Mouse (Mus musculus) heart, adult 2 months (tissue): ENCODE results near the gene Comtd1. TPM values are rescaled to one million over a fixed set of nuclear protein-coding genes. Genes with fewer than 3 reads are reported as not detected.

Experiments
- DNase-seq, 2 experiments: peaks; one replicate each; pipeline ENCODE4 v3.0.0; 2021
- H3K27ac ChIP-seq: fragments of 200-600 bp; 2 replicates; pipeline ENCODE4 v1.8.1; 2022
- H3K27me3 ChIP-seq: fragments of 200-500 bp; 2 replicates; pipeline ENCODE4 v1.6.1; 2012; ENCODE audit warnings: mild to moderate bottlenecking, low read length, inconsistent platforms, mixed read lengths; ENCODE audit not compliant: control insufficient read depth, insufficient read depth
- H3K36me3 ChIP-seq: fragments of 200-500 bp; 2 replicates; pipeline ENCODE4 v1.6.1; 2012; ENCODE audit warnings: low read length, inconsistent platforms; ENCODE audit not compliant: control insufficient read depth, insufficient read depth
- H3K4me1 ChIP-seq: fragments of 200-500 bp; 2 replicates; pipeline ENCODE4 v1.6.1; 2011; ENCODE audit warnings: low read length; ENCODE audit not compliant: control insufficient read depth, insufficient read depth
- H3K4me3 ChIP-seq: fragments of 200-600 bp; 2 replicates; pipeline ENCODE4 v1.8.1; 2022
- H3K79me2 ChIP-seq: fragments of 200-500 bp; replicated peaks from 2 replicates; pipeline ENCODE4 v1.6.1; 2012; ENCODE audit warnings: mild to moderate bottlenecking, inconsistent platforms, low read length, moderate library complexity, mixed read lengths; ENCODE audit not compliant: control insufficient read depth, insufficient read depth
- H3K9ac ChIP-seq: fragments of 200-500 bp; 2 replicates; pipeline ENCODE4 v1.6.1; 2012; ENCODE audit warnings: low read depth, mild to moderate bottlenecking, control low read depth, inconsistent platforms, low read length, mixed read lengths
- CTCF ChIP-seq: fragments of 200-600 bp; IDR thresholded peaks from 2 replicates; pipeline ENCODE4 v1.8.1; 2022; ENCODE audit warnings: antibody characterized with exemption, mild to moderate bottlenecking, moderate library complexity
- EP300 ChIP-seq: fragments of 200-500 bp; IDR thresholded peaks from 2 replicates; pipeline ENCODE4 v1.6.1; 2011; ENCODE audit warnings: low read depth, low read length, control low read depth; ENCODE audit not compliant: insufficient read depth
- POLR2A ChIP-seq: fragments of 200-500 bp; IDR thresholded peaks from 2 replicates; pipeline ENCODE4 v1.6.1; 2011; ENCODE audit warnings: mild to moderate bottlenecking, low read depth, low read length, control low read depth; ENCODE audit not compliant: insufficient read depth
- WGBS: fragments of 180-500 bp; shearing (Covaris S2); methylation state at CpG from one replicate; pipeline ENCODE4 v1.1.7; 2018; 5-methylcytosine and 5-hydroxymethylcytosine counted together
- intact Hi-C: fragments of 180-260 bp; cut with DNase I; formaldehyde crosslinking; loops from one replicate; pipeline ENCODE4 v1.15.1; 2025
- polyA plus RNA-seq: library from polyadenylated mRNA; depleted of rRNA; stranded (reverse); fragments of >200 nt; gene quantifications from 2 replicates; pipeline ENCODE4 v1.2.3, GENCODE M21; 2012
- total RNA-seq, 2 experiments: library from RNA; stranded (reverse); gene quantifications; 2 replicates each; pipeline ENCODE4 v1.2.3; 2021

Comtd1 gene
- total and polyA plus RNA-seq, 3 experiments, result 5.6 to 10.2 (median 8.3) TPM

GRCm38 (mm10) chr14:21866291-21866690 lies 17.5 kb upstream of the Comtd1 start:
- no peak overlapping the region for H3K4me3 ChIP-seq
- H3K36me3 ChIP-seq, result no peaks in the 10 kb centered on the region
- H3K4me1 ChIP-seq, result no peaks in the 10 kb centered on the region
- TF ChIP-seq CTCF (no peak), POLR2A (no peak), EP300 (no peak)
- no peaks in the 10 kb centered on the region for H3K27me3 ChIP-seq
- no peak overlapping the region for H3K27ac ChIP-seq
- no peak for DNase-seq
- intact Hi-C loops, result no loop called here
- no peak overlapping the region for H3K9ac ChIP-seq
- WGBS, result 51% methylated on average over 7 of the region's 7 CpGs
- H3K79me2 ChIP-seq, result no peaks in the 10 kb centered on the region

GRCm38 (mm10) chr14:21856886-21857285 lies 8.1 kb upstream of the Comtd1 start:
- no peaks in the 10 kb centered on the region for H3K27me3 ChIP-seq
- intact Hi-C loops, result no loop called here
- no peak overlapping the region for H3K4me3 ChIP-seq
- TF ChIP-seq POLR2A (no peak), CTCF (no peak), EP300 (no peak)
- no peak overlapping the region for H3K9ac ChIP-seq
- H3K36me3 ChIP-seq, result no peaks in the 10 kb centered on the region
- H3K4me1 ChIP-seq, result peaks cover 16% of the 10 kb centered on the region
- 90% methylated on average over 14 of the region's 14 CpGs for WGBS
- H3K79me2 ChIP-seq, result no peaks in the 10 kb centered on the region
- H3K27ac ChIP-seq, result no peak overlapping the region
- no peak for DNase-seq

DNA sequence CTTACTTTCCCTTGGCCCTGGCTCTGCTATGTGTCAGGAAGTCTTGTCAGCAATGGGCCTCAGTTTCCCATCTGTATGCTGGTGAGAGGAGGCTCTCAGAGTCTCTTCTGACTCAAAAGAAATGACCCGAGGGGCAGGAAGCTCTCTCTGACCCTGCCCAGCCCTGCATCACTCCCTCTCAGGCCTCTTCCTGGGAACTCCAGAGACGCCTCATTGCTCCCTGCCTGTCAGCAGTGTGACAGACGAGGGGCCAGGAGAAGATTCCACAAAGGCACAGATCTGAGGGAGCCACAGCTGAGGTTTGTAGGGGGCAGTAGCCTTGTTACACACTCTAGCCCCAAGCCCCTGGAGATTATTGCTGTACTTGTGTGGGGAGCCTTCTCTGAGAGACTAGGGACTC lies 7.2 kb upstream of the Comtd1 start:
- H3K36me3 ChIP-seq, result no peaks in the 10 kb centered on the region
- 66% methylated on average over 3 of the region's 3 CpGs for WGBS
- TF ChIP-seq EP300 (no peak), CTCF (no peak), POLR2A (no peak)
- H3K9ac ChIP-seq, result no peak overlapping the region
- H3K27me3 ChIP-seq, result no peaks in the 10 kb centered on the region
- H3K4me1 ChIP-seq, result peaks cover 16% of the 10 kb centered on the region
- no peak for DNase-seq
- no peaks in the 10 kb centered on the region for H3K79me2 ChIP-seq
- no peak overlapping the region for H3K27ac ChIP-seq
- intact Hi-C loops, result no loop called here
- H3K4me3 ChIP-seq, result no peak overlapping the region

GRCm38 (mm10) chr14:21854271-21854670 lies 5.5 kb upstream of the Comtd1 start:
- Histone ChIP-seq H3K79me2 (no peaks in the 10 kb centered on the region), H3K27ac (peak overlapping the region; percentile 54), H3K27me3 (no peaks in the 10 kb centered on the region), H3K4me3 (no peak overlapping the region), H3K9ac (no peak overlapping the region), H3K36me3 (no peaks in the 10 kb centered on the region), H3K4me1 (peaks cover 16% of the 10 kb centered on the region)
- no peak for DNase-seq
- intact Hi-C loops, result no loop called here
- WGBS, result 40% methylated on average over 9 of the region's 9 CpGs
- TF ChIP-seq EP300 (no peak), CTCF (no peak), POLR2A (no peak)

- WGBS, result 14% methylated on average over 17 of the region's 17 CpGs
- Histone ChIP-seq H3K27me3 (no peaks in the 10 kb centered on the region), H3K4me3 (no peak overlapping the region), H3K27ac (peak overlapping the region; percentile 84), H3K36me3 (no peaks in the 10 kb centered on the region), H3K79me2 (no peaks in the 10 kb centered on the region), H3K9ac (no peak overlapping the region), H3K4me1 (peaks cover 16% of the 10 kb centered on the region)
- intact Hi-C loops, result no loop called here
- TF ChIP-seq POLR2A (no peak), EP300 (no peak), CTCF (peak; percentile 68)
- peak; percentile 64 to 70 for DNase-seq
These were observed 4.8 kb upstream of the Comtd1 start for GRCm38 (mm10) chr14:21853456-21854109.

DNA sequence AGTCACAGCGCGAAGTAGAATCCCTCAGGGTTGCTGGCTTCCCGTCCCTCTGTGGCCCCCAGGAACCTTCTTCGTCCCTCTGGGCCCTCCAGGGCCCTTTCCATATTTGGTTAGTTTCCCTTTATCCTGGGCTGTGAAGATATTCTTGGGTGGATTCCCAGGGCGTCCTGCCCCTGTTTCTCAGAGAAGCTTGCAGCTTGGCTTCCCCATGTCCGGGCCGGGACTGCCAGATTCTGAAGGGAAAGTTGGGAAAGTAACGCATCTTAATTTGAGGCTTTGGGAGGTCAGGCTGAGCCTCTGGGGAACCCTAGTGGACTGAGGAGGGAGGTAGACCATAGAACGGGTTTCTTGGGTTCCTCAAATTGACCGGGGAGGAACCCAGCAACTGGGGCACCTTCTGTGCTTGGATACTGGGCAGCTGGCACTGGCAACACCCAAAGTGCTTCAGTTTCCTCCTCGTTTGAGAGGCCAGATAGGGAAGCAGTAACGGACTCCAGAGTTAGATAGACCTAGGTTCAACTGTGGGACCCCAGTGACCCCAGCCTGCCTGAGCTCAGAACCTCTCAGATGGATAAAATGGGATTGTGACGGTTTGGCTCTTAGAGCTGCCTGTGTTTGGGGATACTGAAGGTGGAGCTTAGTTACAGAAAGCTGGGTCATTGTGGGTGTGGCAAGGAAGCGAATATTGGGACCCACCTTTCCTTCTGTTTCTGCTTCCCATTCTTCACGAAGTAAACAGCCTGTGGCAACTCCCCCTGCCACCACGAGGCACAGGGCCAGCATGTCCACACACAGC lies 3.4 kb upstream of the Comtd1 start:
- no peaks in the 10 kb centered on the region for H3K27me3 ChIP-seq
- H3K36me3 ChIP-seq, result no peaks in the 10 kb centered on the region
- H3K79me2 ChIP-seq, result no peaks in the 10 kb centered on the region
- intact Hi-C loops, result no loop called here
- H3K4me3 ChIP-seq, result no peak overlapping the region
- DNase-seq, result peak; percentile 61 to 62
- H3K9ac ChIP-seq, result no peak overlapping the region
- TF ChIP-seq POLR2A (peak; percentile 42; the same call in 1 of the 2 replicates), EP300 (no peak)
- H3K4me1 ChIP-seq, result peaks cover 17% of the 10 kb centered on the region
- 51% methylated on average over 16 of the region's 16 CpGs for WGBS
- H3K27ac ChIP-seq, result peak overlapping the region; percentile 84
